Mouse (Mus musculus) liver, adult 2 months (tissue): ENCODE data around the gene Htra2. TPM values are rescaled to one million over a fixed set of nuclear protein-coding genes. Genes with fewer than 3 reads are reported as not detected.

ENCODE experiments used
- DNase-seq: peaks from one replicate; pipeline ENCODE4 v3.0.0-alpha.2; 2011; ENCODE audit warnings: low read depth, low spot score; ENCODE audit errors: extremely low read depth
- H3K27ac ChIP-seq: fragments of 200-500 bp; replicated peaks from 2 replicates; pipeline ENCODE4 v1.5.1; 2012; ENCODE audit warnings: low read depth, mild to moderate bottlenecking, control low read depth, inconsistent platforms, low read length; ENCODE audit not compliant: insufficient read depth
- H3K27me3 ChIP-seq: fragments of 200-500 bp; 2 replicates; pipeline ENCODE4 v1.6.1; 2012; ENCODE audit warnings: mild to moderate bottlenecking, moderate library complexity, low read length, inconsistent platforms; ENCODE audit not compliant: control insufficient read depth, insufficient read depth
- H3K36me3 ChIP-seq: fragments of 200-500 bp; 2 replicates; pipeline ENCODE4 v1.6.1; 2012; ENCODE audit warnings: low read length, inconsistent platforms; ENCODE audit not compliant: control insufficient read depth, insufficient read depth
- H3K4me1 ChIP-seq: fragments of 200-500 bp; 2 replicates; pipeline ENCODE4 v1.6.1; 2011; ENCODE audit warnings: low read length; ENCODE audit not compliant: control insufficient read depth, insufficient read depth
- H3K4me3 ChIP-seq: fragments of 200-500 bp; 2 replicates; pipeline ENCODE4 v1.5.1; 2011; ENCODE audit warnings: low read depth, mild to moderate bottlenecking, control low read depth, low read length, moderate library complexity; ENCODE audit not compliant: insufficient read depth
- H3K79me2 ChIP-seq: fragments of 200-500 bp; 2 replicates; pipeline ENCODE4 v1.6.1; 2012; ENCODE audit warnings: inconsistent platforms, mild to moderate bottlenecking, low read length, moderate library complexity; ENCODE audit not compliant: control insufficient read depth, insufficient read depth
- H3K9ac ChIP-seq: fragments of 200-500 bp; 2 replicates; pipeline ENCODE4 v1.6.1; 2012; ENCODE audit warnings: low read depth, mild to moderate bottlenecking, control low read depth, inconsistent platforms, low read length
- CTCF ChIP-seq: fragments of 200-500 bp; IDR thresholded peaks from 2 replicates; pipeline ENCODE4 v1.5.1; 2011; ENCODE audit warnings: low read depth, low read length, control low read depth
- POLR2A ChIP-seq: fragments of 200-500 bp; IDR thresholded peaks from 2 replicates; pipeline ENCODE4 v1.6.1; 2011; ENCODE audit warnings: low read length, control low read depth; ENCODE audit not compliant: insufficient read depth; ENCODE audit errors: extremely low read depth
- WGBS: fragments of 180-500 bp; shearing (Covaris S2); methylation state at CpG from one replicate; pipeline ENCODE4 v1.1.7; 2018; 5-methylcytosine and 5-hydroxymethylcytosine counted together
- polyA plus RNA-seq: library from polyadenylated mRNA; depleted of rRNA; stranded (reverse); fragments of >200 nt; gene quantifications from 2 replicates; pipeline ENCODE4 v1.2.3, GENCODE M21; 2012
- total RNA-seq: library from RNA; depleted of rRNA; stranded (reverse); fragments of >200 nt; gene quantifications from 2 replicates; pipeline ENCODE4 v1.2.3, GENCODE M21; 2014

Htra2 gene
- total and polyA plus RNA-seq, 2 experiments = 14.0 to 24.1 TPM

- peak overlapping the region; percentile 0 for H3K9ac ChIP-seq
- no peaks in the 10 kb centered on the region for H3K79me2 ChIP-seq
- DNase-seq = no peak
- H3K4me3 ChIP-seq = peak overlapping the region; percentile 49; the same call in 1 of the 2 replicates
- TF ChIP-seq CTCF (no peak), POLR2A (no peak)
- no peak overlapping the region for H3K27ac ChIP-seq
- no peaks in the 10 kb centered on the region for H3K36me3 ChIP-seq
- H3K4me1 ChIP-seq = 0 out of 2 replicates have a peak, but pooled peaks cover 1% of the 10 kb centered on the region
- H3K27me3 ChIP-seq = peaks cover 39% of the 10 kb centered on the region
- WGBS = 3% methylated on average over 81 of the region's 81 CpGs
Observed at GRCm38 (mm10) chr6:83068706-83069487, 13.8 kb upstream of the Htra2 start.

GRCm38 (mm10) chr6:83068221-83068620 lies 13.1 kb upstream of the Htra2 start:
- TF ChIP-seq POLR2A (no peak), CTCF (no peak)
- Histone ChIP-seq H3K4me1 (0 out of 2 replicates have a peak, but pooled peaks cover 1% of the 10 kb centered on the region), H3K4me3 (no peak overlapping the region), H3K79me2 (no peaks in the 10 kb centered on the region), H3K27ac (no peak overlapping the region), H3K36me3 (no peaks in the 10 kb centered on the region), H3K27me3 (peaks cover 39% of the 10 kb centered on the region), H3K9ac (no peak overlapping the region)
- 48% methylated on average over 8 of the region's 8 CpGs for WGBS
- DNase-seq = no peak

- TF ChIP-seq CTCF (no peak), POLR2A (no peak)
- Histone ChIP-seq H3K9ac (no peak overlapping the region), H3K36me3 (no peaks in the 10 kb centered on the region), H3K4me3 (no peak overlapping the region), H3K4me1 (0 out of 2 replicates have a peak, but pooled peaks cover 1% of the 10 kb centered on the region), H3K79me2 (no peaks in the 10 kb centered on the region), H3K27ac (no peak overlapping the region), H3K27me3 (peaks cover 29% of the 10 kb centered on the region)
- no peak for DNase-seq
- 84% methylated on average over 6 of the region's 6 CpGs for WGBS
Observed at GRCm38 (mm10) chr6:83066441-83066840, 11.4 kb upstream of the Htra2 start.

- no peak for DNase-seq
- Histone ChIP-seq H3K4me1 (0 out of 2 replicates have a peak, but pooled peaks cover 1% of the 10 kb centered on the region), H3K36me3 (no peaks in the 10 kb centered on the region), H3K9ac (no peak overlapping the region), H3K27me3 (peaks cover 24% of the 10 kb centered on the region), H3K4me3 (no peak overlapping the region), H3K79me2 (no peaks in the 10 kb centered on the region), H3K27ac (no peak overlapping the region)
- TF ChIP-seq POLR2A (no peak), CTCF (no peak)
- 82% methylated on average over 8 of the region's 8 CpGs for WGBS
Observed at GRCm38 (mm10) chr6:83065995-83066394, 10.9 kb upstream of the Htra2 start.

- no peak overlapping the region for H3K4me3 ChIP-seq
- no peaks in the 10 kb centered on the region for H3K27me3 ChIP-seq
- H3K27ac ChIP-seq = peak overlapping the region; percentile 40; the same call in 1 of the 2 replicates
- TF ChIP-seq CTCF = no peak
- TF ChIP-seq POLR2A = no peak
- no peak for DNase-seq
- no peak overlapping the region for H3K9ac ChIP-seq
- H3K4me1 ChIP-seq = peaks cover 12% of the 10 kb centered on the region
- peaks cover 8% of the 10 kb centered on the region for H3K36me3 ChIP-seq
- WGBS = 92% methylated on average over 2 of the region's 2 CpGs
- H3K79me2 ChIP-seq = peaks cover 14% of the 10 kb centered on the region; the same call in 1 of the 2 replicates
Observed at GRCm38 (mm10) chr6:83058725-83059124, 3.7 kb upstream of the Htra2 start.

GRCm38 (mm10) chr6:83057790-83058189 lies 2.7 kb upstream of the Htra2 start, which contains the start of gene Dqx1:
Dqx1 (plus strand) TSS chr6:83057844.
- peak within 1 kb of the TSS; percentile 1; the same call in 1 of the 2 replicates for H3K4me3 ChIP-seq
- H3K27ac ChIP-seq = peak within 1 kb of the TSS; percentile 40
- 14% methylated on average over 3 of the region's 3 CpGs for WGBS
- H3K4me1 ChIP-seq = peaks cover 17% of the 10 kb centered on the region
- peaks cover 17% of the 10 kb centered on the region; the same call in 1 of the 2 replicates for H3K79me2 ChIP-seq
- peak; percentile 85 for DNase-seq
- TF ChIP-seq POLR2A (0 out of 2 replicates have a peak, but pooled peaks have one; percentile 25), CTCF (no peak)
- H3K9ac ChIP-seq = no peak within 1 kb of the TSS; the same call in 1 of the 2 replicates
- H3K27me3 ChIP-seq = no peaks in the 10 kb centered on the region
- peaks cover 8% of the 10 kb centered on the region for H3K36me3 ChIP-seq
